Mouse (Mus musculus) spleen, postnatal 0 days (tissue): Measurements from ENCODE around the gene 2010003K11Rik. TPM values are rescaled to one million over a fixed set of nuclear protein-coding genes. Genes with fewer than 3 reads are reported as not detected.

Source experiments
- polyA plus RNA-seq: library from polyadenylated mRNA; unstranded; fragments of >200 nt; fragmentation: Nextera tagmentation; extraction: Ambion mirVana; gene quantifications from 2 replicates; pipeline ENCODE4 v1.2.1, GENCODE M21; 2015

The 2010003K11Rik gene
- polyA plus RNA-seq = not detected in 2 replicates

DNA sequence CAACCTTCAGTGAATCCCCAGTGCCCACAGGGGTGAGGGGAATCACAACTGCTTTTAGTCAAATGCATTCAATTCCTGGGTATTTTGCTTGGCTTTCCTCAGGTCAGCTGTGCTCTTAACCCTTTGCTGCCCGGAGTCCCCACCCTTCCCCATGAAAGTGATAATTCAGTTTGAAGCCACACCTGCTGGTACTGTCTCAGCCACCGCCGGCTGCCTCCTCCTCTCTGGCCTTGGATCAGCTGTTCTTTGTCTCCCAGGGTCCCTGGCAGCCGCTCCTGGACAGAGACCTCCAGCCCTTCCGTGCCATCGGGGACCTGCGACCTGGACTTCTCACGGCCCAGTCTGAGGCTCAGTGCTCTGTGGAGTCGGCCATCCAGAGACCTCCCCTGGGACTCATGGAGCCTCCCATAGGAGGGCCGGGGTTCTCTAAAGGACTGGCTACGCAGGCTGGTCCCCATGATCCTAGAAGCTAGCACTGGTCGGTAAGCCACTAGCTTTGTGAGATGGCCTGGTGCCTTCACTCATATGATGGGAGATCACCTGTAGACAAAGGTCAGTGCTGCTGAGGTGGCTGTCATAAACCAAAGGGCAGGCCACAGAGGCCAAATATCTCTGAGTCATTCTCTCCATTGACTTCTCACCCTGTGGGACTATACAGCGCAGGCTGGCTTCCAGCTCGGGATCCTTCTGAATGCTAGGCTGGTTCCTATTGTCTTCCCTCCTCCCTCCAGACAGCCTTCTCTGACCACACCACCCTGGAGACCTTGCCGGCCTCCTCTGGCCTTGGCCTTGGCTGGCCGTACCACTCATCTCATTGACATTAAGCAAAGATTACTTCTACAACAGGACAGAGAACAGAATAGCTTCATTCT, at the start of gene 2010003K11Rik:
Gene 2010003K11Rik, minus strand, starts transcription at position 522 of the 872 bp plus-strand sequence.

GRCm38 (mm10) chr19:4509986-4510963, 11.9 kb upstream of the 2010003K11Rik start, which contains the start of gene Pcx:
Gene Pcx, plus strand, starts transcription at chr19:4510472.

GRCm38 (mm10) chr19:4477345-4478189, 20.8 kb downstream of the 2010003K11Rik start, which contains the start of gene Syt12:
Gene Syt12, minus strand, starts transcription at chr19:4477447.

Other genes with a start within 250 kb of the 2010003K11Rik start
- 4.7 and 6.3 TPM in 2 replicates for gene Ssh3, start 229.4 kb downstream of the 2010003K11Rik start, polyA plus RNA-seq
- 1.7 and 2.7 TPM in 2 replicates for gene Ankrd13d, start 215.4 kb downstream of the 2010003K11Rik start, polyA plus RNA-seq
- gene Grk2, start 192.4 kb downstream of the 2010003K11Rik start, polyA plus RNA-seq = 23.0 and 33.3 TPM in 2 replicates
- 19.6 and 20.3 TPM in 2 replicates for gene Kdm2a, start 100.3 kb downstream of the 2010003K11Rik start, polyA plus RNA-seq
- 9.0 and 13.6 TPM in 2 replicates for gene Rhod, start 59.2 kb downstream of the 2010003K11Rik start, polyA plus RNA-seq
- gene Syt12, start 21.1 kb downstream of the 2010003K11Rik start, polyA plus RNA-seq = 0.05 TPM in 1 of 2 replicates, not detected in the other
- gene Pcx, start 11.9 kb upstream of the 2010003K11Rik start, polyA plus RNA-seq = 17.9 and 18.0 TPM in 2 replicates
- 0.70 and 0.93 TPM in 2 replicates for gene Lrfn4, start 117.1 kb upstream of the 2010003K11Rik start, polyA plus RNA-seq
- gene Rce1, start 127.1 kb upstream of the 2010003K11Rik start, polyA plus RNA-seq = 30.4 and 31.4 TPM in 2 replicates
- gene Gm960, start 200.1 kb upstream of the 2010003K11Rik start, polyA plus RNA-seq = 1.4 and 1.7 TPM in 2 replicates
- 0.12 and 0.44 TPM in 2 replicates for gene Sptbn2, start 212.6 kb upstream of the 2010003K11Rik start, polyA plus RNA-seq